Mouse (Mus musculus) gastrocnemius, adult 2 months (tissue): ENCODE results near the gene Tm4sf20. TPM values are rescaled to one million over a fixed set of nuclear protein-coding genes. Genes with fewer than 3 reads are reported as not detected.

Experiments used
- DNase-seq: peaks from one replicate; pipeline ENCODE4 v3.0.0; 2022
- H3K27ac ChIP-seq: fragments of 200-600 bp; 2 replicates; pipeline ENCODE4 v1.8.1; 2022; ENCODE audit warnings: mild to moderate bottlenecking
- H3K4me3 ChIP-seq: fragments of 200-600 bp; 2 replicates; pipeline ENCODE4 v1.8.1; 2022; ENCODE audit warnings: mild to moderate bottlenecking, moderate library complexity
- CTCF ChIP-seq: fragments of 200-600 bp; IDR thresholded peaks from 2 replicates; pipeline ENCODE4 v1.8.1; 2022; ENCODE audit warnings: antibody characterized with exemption, mild to moderate bottlenecking, moderate library complexity
- intact Hi-C: fragments of 180-260 bp; cut with DNase I; formaldehyde crosslinking; loops from one replicate; pipeline ENCODE4 v1.15.1; 2025
- total RNA-seq, 2 experiments: library from RNA; stranded (reverse); gene quantifications; 2 replicates each; pipeline ENCODE4 v1.2.3; 2021

Gene Tm4sf20
- total RNA-seq, 2 experiments from 2014 or later = not detected

DNA sequence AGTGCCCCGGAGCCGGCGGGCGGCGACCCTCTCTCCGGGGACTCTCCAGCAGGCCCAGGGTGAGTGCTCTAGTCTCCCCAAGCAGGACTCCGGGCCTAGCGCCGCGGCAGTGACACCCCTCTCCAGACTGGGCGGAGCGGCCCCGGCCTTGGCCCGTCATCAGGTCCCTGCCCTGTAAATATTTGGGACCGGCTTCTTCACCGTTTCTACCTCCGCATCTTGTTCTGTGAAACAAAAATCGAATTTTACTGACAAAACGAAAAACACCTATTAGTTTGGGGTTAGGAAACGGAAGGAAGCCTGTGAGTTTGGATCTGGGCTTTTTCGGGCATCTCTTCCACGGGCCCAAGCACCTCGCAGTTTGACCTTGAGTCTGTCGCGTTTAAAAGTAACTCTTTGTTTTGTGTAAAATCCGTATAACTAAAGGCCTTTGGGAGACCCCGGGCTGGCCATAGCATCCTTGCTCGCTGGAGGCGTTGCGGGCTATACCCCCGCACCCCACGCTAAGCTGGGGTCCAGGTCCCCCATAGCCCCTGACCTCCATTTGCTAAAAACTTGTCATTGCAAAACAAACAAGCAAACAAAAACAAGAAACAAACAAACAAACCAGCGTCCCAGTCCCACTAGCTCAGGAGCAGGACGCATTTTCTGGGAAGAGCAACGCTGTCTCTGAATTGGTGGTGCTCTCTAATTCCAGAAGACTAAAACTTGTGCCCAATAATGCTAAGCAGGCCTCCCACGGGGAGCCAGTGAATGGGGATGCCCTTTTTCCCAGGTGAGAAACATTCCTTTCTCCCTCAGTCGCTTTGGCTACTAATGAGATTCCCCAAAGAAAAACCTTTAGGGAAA, 43.0 kb downstream of the Tm4sf20 start:
- Histone ChIP-seq H3K4me3 (peak overlapping the region; percentile 89), H3K27ac (peak overlapping the region; percentile 96)
- peak; percentile 91 for DNase-seq
- no peak for TF ChIP-seq CTCF
- intact Hi-C loops = no loop called here

DNA sequence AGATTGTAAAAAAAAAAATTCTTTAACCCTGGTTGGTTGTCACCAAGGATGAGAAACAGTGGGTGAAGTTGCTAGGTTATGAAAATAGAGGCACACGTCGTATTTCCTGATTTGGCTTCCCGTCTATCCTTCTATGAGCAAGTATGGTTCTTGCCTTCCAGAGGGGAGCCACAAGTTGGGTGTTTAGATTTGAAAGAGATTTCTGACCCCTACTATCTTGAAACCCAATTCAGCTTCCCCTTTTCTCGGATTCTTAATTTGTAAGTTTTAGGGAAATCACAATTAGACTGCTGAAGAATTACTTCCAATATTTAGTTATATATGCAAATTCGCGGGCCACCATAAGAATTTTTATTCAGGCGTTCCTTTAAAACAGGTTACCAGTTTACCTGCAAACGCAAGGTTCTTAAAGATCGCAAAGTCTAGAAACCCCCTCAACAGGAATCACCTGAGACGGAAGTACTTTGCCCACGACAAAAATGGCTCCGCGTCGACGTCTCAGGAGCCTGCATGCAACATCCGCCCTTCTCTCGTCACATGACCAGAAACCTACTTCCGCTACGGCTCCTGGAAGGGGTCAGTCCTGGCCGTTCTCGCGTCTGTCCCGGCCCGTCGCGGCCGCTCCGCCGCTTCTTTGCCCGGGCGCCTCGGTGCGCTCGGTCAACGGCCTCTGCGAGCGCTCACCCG, 43.8 kb downstream of the Tm4sf20 start, which contains the start of gene Mff:
Gene Mff, plus strand, starts transcription at position 552 of the 687 bp plus-strand sequence.
- DNase-seq = peak; percentile 95
- H3K4me3 ChIP-seq = peak within 1 kb of the TSS; percentile 89
- H3K27ac ChIP-seq = peak within 1 kb of the TSS; percentile 96
- TF ChIP-seq CTCF = no peak
- intact Hi-C loops = no loop called here

DNA sequence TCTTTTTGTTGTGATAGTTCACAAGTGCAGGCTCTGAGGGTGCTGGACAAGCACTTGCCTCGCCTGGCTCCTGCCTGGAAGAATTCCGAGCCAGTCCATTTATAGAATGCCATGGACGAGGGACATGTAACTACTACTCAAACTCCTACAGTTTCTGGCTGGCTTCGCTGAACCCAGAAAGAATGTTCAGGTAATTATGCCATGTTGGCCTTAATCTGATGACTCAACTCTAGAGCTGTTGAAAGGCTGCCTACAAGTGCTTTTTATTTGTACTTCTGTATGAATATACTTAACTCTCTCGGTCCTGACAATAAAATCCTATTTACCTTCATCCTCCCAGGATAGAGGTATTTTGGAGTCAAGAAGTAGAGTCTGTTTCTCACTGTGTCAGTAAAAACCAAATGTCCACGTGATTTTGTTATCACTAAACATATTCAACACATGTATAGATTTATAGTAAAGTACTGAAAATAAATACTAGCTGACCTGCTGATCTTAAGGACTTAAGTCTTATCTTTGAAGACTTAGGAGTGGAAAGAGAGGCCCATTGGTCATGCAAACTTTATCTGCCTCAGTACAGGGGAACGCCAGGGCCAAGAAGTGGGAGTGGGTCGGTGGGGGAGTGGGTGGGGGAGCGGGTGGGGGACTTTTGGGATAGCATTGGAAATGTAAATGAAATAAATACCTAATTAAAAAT, 50.3 kb downstream of the Tm4sf20 start:
- TF ChIP-seq CTCF = no peak
- no peak for DNase-seq
- no peak overlapping the region for H3K27ac ChIP-seq
- no peak overlapping the region for H3K4me3 ChIP-seq
- intact Hi-C loops = no loop called here

Other genes with a start within 250 kb of the Tm4sf20 start
- gene Col4a4, start 181.6 kb downstream of the Tm4sf20 start, total RNA-seq = 1 to 10 TPM; 1.1 to 1.6 TPM
- gene Col4a3, start 181.5 kb downstream of the Tm4sf20 start, total RNA-seq = 1 to 10 TPM in 1 of 2 experiments, under 1 TPM in 1; 0.67 to 1.2 TPM
- 100 to 1,000 TPM; 138 to 144 TPM for gene Mff, start 43.6 kb downstream of the Tm4sf20 start, total RNA-seq
- not detected for gene Gm47791, start 2.8 kb upstream of the Tm4sf20 start, total RNA-seq
- 10 to 100 TPM; 24.6 to 27.7 TPM for gene Agfg1, start 71.0 kb upstream of the Tm4sf20 start, total RNA-seq
- gene A030005L19Rik, start 144.9 kb upstream of the Tm4sf20 start, total RNA-seq = under 1 TPM in 1 of 2 experiments, not detected in 1; 0.31 TPM
- not detected for gene A030014E15Rik, start 156.5 kb upstream of the Tm4sf20 start, total RNA-seq
- gene Gm6217, start 162.9 kb upstream of the Tm4sf20 start, total RNA-seq = not detected
- gene A030003K21Rik, start 174.9 kb upstream of the Tm4sf20 start, total RNA-seq = not detected
- gene Gm7544, start 187.6 kb upstream of the Tm4sf20 start, total RNA-seq = not detected
- not detected for gene Gm47955, start 191.8 kb upstream of the Tm4sf20 start, total RNA-seq
- gene Gm47959, start 232.1 kb upstream of the Tm4sf20 start, total RNA-seq = not detected